Comparison of ENCODE assay signal across 15 mouse cellular contexts in the genomic region with DNA sequence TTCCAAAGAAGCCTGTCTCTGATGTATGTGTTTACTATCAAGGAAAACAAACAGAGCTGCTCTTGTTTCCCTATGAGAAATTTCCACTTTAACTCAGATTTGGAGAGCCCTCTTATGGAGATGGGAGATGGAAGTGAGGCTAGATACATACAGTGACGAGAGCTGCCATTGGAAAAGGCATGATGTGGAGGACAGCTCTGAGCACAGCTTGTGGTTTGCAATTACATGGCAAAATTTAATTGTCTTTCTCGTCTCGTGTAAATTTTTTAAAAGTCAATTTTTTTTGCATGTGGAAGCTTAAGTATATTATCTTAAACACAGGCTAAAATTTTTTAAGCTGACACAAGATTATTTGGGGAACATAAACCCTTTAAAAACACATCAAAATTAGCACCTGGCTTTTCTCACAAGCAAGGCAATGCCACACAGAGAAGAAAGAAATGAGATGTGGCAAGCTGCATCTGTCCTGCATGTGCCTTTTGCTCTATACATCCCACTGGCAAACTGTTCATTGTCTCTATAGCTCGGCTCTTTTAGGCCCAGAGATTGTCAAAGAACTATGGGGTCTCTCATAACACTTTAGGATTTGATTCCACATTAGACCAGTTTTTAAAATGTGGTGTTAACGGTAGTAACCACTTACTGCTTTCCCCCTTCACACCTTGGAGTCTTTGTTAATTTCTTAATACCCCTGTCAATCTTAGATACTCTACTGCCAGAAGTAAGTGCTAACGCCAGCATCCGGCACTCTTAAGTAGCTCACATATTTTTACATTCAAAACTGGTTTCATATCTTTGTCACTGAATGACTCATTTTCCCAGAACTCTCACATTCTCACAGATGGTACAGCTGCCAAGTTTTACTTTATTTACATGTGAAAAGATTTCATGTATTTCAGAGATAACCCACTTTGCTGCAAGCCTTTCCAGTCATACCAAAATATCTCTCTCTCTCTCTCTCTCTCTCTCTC. TPM values are rescaled to one million over a fixed set of nuclear protein-coding genes. Genes with fewer than 3 reads are reported as not detected.
DNase-seq lines count a peak whose midpoint lies in the region; ATAC-seq and TF ChIP-seq lines count a peak whose summit lies in the region.
"Had no signal": no experiment of that assay in that cellular context is flagged by ENCODE, and none has a peak within 500 bp of the region (broad histone marks: within the 10 kb centered on the region; RNA-seq: fewer than 3 reads in every experiment).

No protein-coding gene starts in this region.

- H3K9ac ChIP-seq in forebrain, embryonic 15.5 days (replicated peaks): no peak overlapping the region
- H3K9ac ChIP-seq in forebrain, embryonic 12.5 days: no peak overlapping the region
- no peak overlapping the region for H3K9ac ChIP-seq in midbrain, embryonic 11.5 days (ENCODE audit: low read length)
- no peak overlapping the region for H3K9ac ChIP-seq in midbrain, postnatal 0 days (replicated peaks; ENCODE audit: low read length, poor library complexity, severe bottlenecking)
- H3K9ac ChIP-seq: liver, embryonic 14.5 days; neural tube, embryonic 13.5 days had no signal

- H3K4me1 ChIP-seq in forebrain, embryonic 15.5 days: peaks cover 13% of the 10 kb centered on the region; the same call in 1 of the 2 replicates
- H3K4me1 ChIP-seq in forebrain, embryonic 12.5 days: no peaks in the 10 kb centered on the region; the same call in 1 of the 2 replicates
- H3K4me1 ChIP-seq in midbrain, embryonic 11.5 days (ENCODE audit: control insufficient read depth, insufficient read depth, low read length): no peaks in the 10 kb centered on the region
- no peaks in the 10 kb centered on the region for H3K4me1 ChIP-seq in midbrain, postnatal 0 days (ENCODE audit: insufficient read depth, low read length)
- H3K4me1 ChIP-seq: neural tube, embryonic 13.5 days had no signal

- no peak overlapping the region for H3K4me3 ChIP-seq in forebrain, embryonic 15.5 days
- H3K4me3 ChIP-seq in forebrain, embryonic 12.5 days (replicated peaks): no peak overlapping the region
- H3K4me3 ChIP-seq in midbrain, embryonic 11.5 days (ENCODE audit: low read depth, low read length): no peak overlapping the region
- no peak overlapping the region for H3K4me3 ChIP-seq in midbrain, postnatal 0 days (ENCODE audit: low read depth, low read length)
- H3K4me3 ChIP-seq: neural tube, embryonic 13.5 days had no signal

- no peak for TF ChIP-seq CTCF in midbrain, postnatal 0 days (IDR thresholded peaks at IDR 0.05)

- peak; percentile 73 for ATAC-seq in forebrain, embryonic 15.5 days (replicated peaks)
- ATAC-seq in forebrain, embryonic 12.5 days (ENCODE audit: low FRiP score): no peak
- ATAC-seq in midbrain, embryonic 11.5 days (ENCODE audit: low FRiP score): no peak
- no peak for ATAC-seq in midbrain, postnatal 0 days (ENCODE audit: low FRiP score)
- peak; percentile 33; the same call in 1 of the 2 replicates for ATAC-seq in megakaryocyte, adult 5-6 weeks (ENCODE audit: poor library complexity, severe bottlenecking)

- H3K27ac ChIP-seq in forebrain, embryonic 15.5 days (replicated peaks): peak overlapping the region; percentile 46; the same call in 1 of the 2 replicates
- H3K27ac ChIP-seq in forebrain, embryonic 12.5 days: no peak overlapping the region
- no peak overlapping the region for H3K27ac ChIP-seq in midbrain, embryonic 11.5 days (ENCODE audit: low read depth, low read length)
- no peak overlapping the region for H3K27ac ChIP-seq in midbrain, postnatal 0 days (ENCODE audit: low read depth, low read length)
- H3K27ac ChIP-seq: liver, embryonic 14.5 days; neural tube, embryonic 13.5 days had no signal

- no peak overlapping the region for H3K4me2 ChIP-seq in forebrain, embryonic 15.5 days (replicated peaks)
- H3K4me2 ChIP-seq in forebrain, embryonic 12.5 days: no peak overlapping the region
- no peak overlapping the region for H3K4me2 ChIP-seq in midbrain, embryonic 11.5 days
- H3K4me2 ChIP-seq in midbrain, postnatal 0 days (ENCODE audit: low read depth, low read length, poor library complexity, severe bottlenecking): no peak overlapping the region
- H3K4me2 ChIP-seq: heart, embryonic 11.5 days; neural tube, embryonic 13.5 days had no signal

- peak; percentile 82 for DNase-seq in midbrain, embryonic 11.5 days (ENCODE audit: low spot score, missing footprints)
- no peak for DNase-seq in midbrain, postnatal 0 days (ENCODE audit: low spot score)
- peak; percentile 70 for DNase-seq in NIH3T3 (ENCODE audit: low read depth)
- DNase-seq in ovary, adult 18-20 months (ENCODE audit: low spot score): no peak
- no peak for DNase-seq in yolk sac, embryonic 10.5 days (ENCODE audit: low spot score)
- DNase-seq: kidney, adult 2 months had no signal

- H3K27me3 ChIP-seq in forebrain, embryonic 15.5 days: no peaks in the 10 kb centered on the region
- H3K27me3 ChIP-seq in forebrain, embryonic 12.5 days: no peaks in the 10 kb centered on the region
- H3K27me3 ChIP-seq in midbrain, embryonic 11.5 days (ENCODE audit: control insufficient read depth, insufficient read depth, low read length): no peaks in the 10 kb centered on the region
- no peaks in the 10 kb centered on the region for H3K27me3 ChIP-seq in midbrain, postnatal 0 days (ENCODE audit: insufficient read depth, low read length)
- H3K27me3 ChIP-seq: neural tube, embryonic 13.5 days had no signal

- H3K36me3 ChIP-seq in forebrain, embryonic 15.5 days: no peaks in the 10 kb centered on the region
- H3K36me3 ChIP-seq in forebrain, embryonic 12.5 days (replicated peaks): no peaks in the 10 kb centered on the region
- H3K36me3 ChIP-seq in midbrain, embryonic 11.5 days (ENCODE audit: control insufficient read depth, insufficient read depth, low read length): no peaks in the 10 kb centered on the region
- H3K36me3 ChIP-seq in midbrain, postnatal 0 days (ENCODE audit: insufficient read depth, low read length): no peaks in the 10 kb centered on the region
- H3K36me3 ChIP-seq: neural tube, embryonic 13.5 days had no signal

- 37% methylated on average over 7 of the region's 7 CpGs for WGBS in forebrain, embryonic 15.5 days
- WGBS in forebrain, embryonic 12.5 days: 59% methylated on average over 7 of the region's 7 CpGs
- WGBS in midbrain, embryonic 11.5 days: 83% methylated on average over 7 of the region's 7 CpGs
- 46% methylated on average over 7 of the region's 7 CpGs for WGBS in midbrain, postnatal 0 days

- no peaks in the 10 kb centered on the region for H3K9me3 ChIP-seq in forebrain, embryonic 15.5 days
- no peaks in the 10 kb centered on the region for H3K9me3 ChIP-seq in forebrain, embryonic 12.5 days
- no peaks in the 10 kb centered on the region for H3K9me3 ChIP-seq in midbrain, embryonic 11.5 days (ENCODE audit: control insufficient read depth, low read length)
- H3K9me3 ChIP-seq in midbrain, postnatal 0 days (ENCODE audit: low read length): no peaks in the 10 kb centered on the region
- H3K9me3 ChIP-seq: neural tube, embryonic 13.5 days had no signal

RNA-seq across cellular contexts. Expression of a gene that starts 16.2 kb away (rescaled TPM):
- polyA plus RNA-seq in forebrain, embryonic 15.5 days (2015; fragmentation: Nextera tagmentation; extraction: Ambion mirVana): not detected in 2 replicates
- polyA plus RNA-seq in forebrain, embryonic 12.5 days (2016; fragmentation: Nextera tagmentation; extraction: Ambion mirVana): 0.23 TPM in 1 of 2 replicates, not detected in the other
- not detected in 2 replicates for polyA plus RNA-seq in midbrain, embryonic 11.5 days (2014; fragmentation: Nextera tagmentation; extraction: Ambion mirVana)
- total RNA-seq in midbrain, postnatal 0 days (2014; rRNA removed): not detected in 2 replicates
- not detected in 2 replicates for polyA plus RNA-seq in midbrain, postnatal 0 days (2015; fragmentation: Nextera tagmentation; extraction: Ambion mirVana)
- not detected in 2 replicates for total RNA-seq in megakaryocyte, adult 5-6 weeks (2015)
- total RNA-seq in megakaryocyte, adult 5-6 weeks (2017): 0.65 TPM in 1 of 2 replicates, not detected in the other
- total RNA-seq: left cerebral cortex, adult 18-20 months; megakaryocyte-erythroid progenitor cell, adult 5-6 weeks had no signal
- polyA plus RNA-seq: heart, embryonic 11.5 days; hindbrain, embryonic 11.5 days; liver, embryonic 14.5 days; neural tube, embryonic 13.5 days had no signal

Comparison
In these comparisons a context has a peak if more than half of its experiments do, and no peak if none do; other contexts are left out.
1. ATAC-seq: peak in forebrain, embryonic 15.5 days (single experiment) and megakaryocyte, adult 5-6 weeks (single experiment); none in forebrain, embryonic 12.5 days (single experiment), midbrain, embryonic 11.5 days (single experiment) and midbrain, postnatal 0 days (single experiment).
2. DNase-seq: peak in midbrain, embryonic 11.5 days (single experiment) and NIH3T3 (single experiment); none in midbrain, postnatal 0 days (single experiment), ovary, adult 18-20 months (single experiment) and yolk sac, embryonic 10.5 days (single experiment).